Mouse (Mus musculus) myocyte (in vitro differentiated cells): Measurements from ENCODE around the gene Asap2. TPM values are rescaled to one million over a fixed set of nuclear protein-coding genes. Genes with fewer than 3 reads are reported as not detected.

Experiments used
- H3K27me3 ChIP-seq: one replicate; pipeline ENCODE4 v1.6.1; 2011; ENCODE audit not compliant: control insufficient read depth, insufficient read depth, insufficient read length
- H3K36me3 ChIP-seq: one replicate; pipeline ENCODE4 v1.6.1; 2011; ENCODE audit not compliant: control insufficient read depth, insufficient read depth
- H3K4me2 ChIP-seq: one replicate; pipeline ENCODE4 v1.6.1; 2011; ENCODE audit warnings: low read depth, control low read depth
- H3K4me3 ChIP-seq: one replicate; pipeline ENCODE4 v1.5.1; 2011; ENCODE audit warnings: mild to moderate bottlenecking, control low read depth, moderate library complexity
- H3K79me2 ChIP-seq: one replicate; pipeline ENCODE4 v1.6.1; 2011; ENCODE audit not compliant: control insufficient read depth, insufficient read depth
- H3ac ChIP-seq: one replicate; pipeline ENCODE4 v1.6.1; 2011; ENCODE audit not compliant: control insufficient read depth, insufficient read length
- CEBPB ChIP-seq: IDR thresholded peaks from 2 replicates; pipeline ENCODE4 v1.6.1; 2011; ENCODE audit warnings: mild to moderate bottlenecking, moderate library complexity; ENCODE audit not compliant: poor library complexity, insufficient read depth, severe bottlenecking
- E2F4 ChIP-seq: IDR thresholded peaks from one replicate; pipeline ENCODE4 v1.6.1; 2011; ENCODE audit warnings: mild to moderate bottlenecking, control low read depth, moderate library complexity; ENCODE audit not compliant: insufficient read depth
- MAX ChIP-seq: IDR thresholded peaks from one replicate; pipeline ENCODE4 v1.6.1; 2011; ENCODE audit warnings: low read depth, mild to moderate bottlenecking, control low read depth
- MYOD1 ChIP-seq, 3 experiments: IDR thresholded peaks; one replicate each; pipeline ENCODE4 v1.6.1; 2011; ENCODE audit warnings: control low read depth in 2 of 3, low read depth in 2 of 3, mild to moderate bottlenecking in 2 of 3, moderate library complexity in 1 of 3; ENCODE audit not compliant: insufficient read length in 2 of 3, control insufficient read depth in 1 of 3
- MYOG ChIP-seq, 3 experiments: IDR thresholded peaks; one replicate each; pipeline ENCODE4 v1.6.1; 2011; ENCODE audit warnings: control low read depth in 2 of 3, low read depth in 2 of 3, mild to moderate bottlenecking in 2 of 3; ENCODE audit not compliant: insufficient read length in 2 of 3, control insufficient read depth in 1 of 3, insufficient read depth in 1 of 3
- POLR2A ChIP-seq: IDR thresholded peaks from one replicate; pipeline ENCODE4 v1.6.1; 2011; ENCODE audit warnings: low read depth, mild to moderate bottlenecking, control low read depth, moderate library complexity; ENCODE audit not compliant: insufficient read length
- POLR2AphosphoS2 ChIP-seq: IDR thresholded peaks from one replicate; pipeline ENCODE4 v1.6.1; 2011; ENCODE audit warnings: low read depth, control low read depth; ENCODE audit not compliant: insufficient read length
- REST ChIP-seq: IDR thresholded peaks from one replicate; pipeline ENCODE4 v1.6.1; 2011; ENCODE audit warnings: mild to moderate bottlenecking, control low read depth, moderate library complexity; ENCODE audit not compliant: insufficient read depth, insufficient read length
- SRF ChIP-seq: IDR thresholded peaks from one replicate; pipeline ENCODE4 v1.6.1; 2011; ENCODE audit warnings: low read depth; ENCODE audit not compliant: control insufficient read depth, insufficient read length
- TCF12 ChIP-seq: IDR thresholded peaks from one replicate; pipeline ENCODE4 v1.6.1; 2011; ENCODE audit warnings: mild to moderate bottlenecking, control low read depth; ENCODE audit not compliant: poor library complexity, insufficient read depth, severe bottlenecking
- TCF3 ChIP-seq: IDR thresholded peaks from one replicate; pipeline ENCODE4 v1.6.1; 2011; ENCODE audit warnings: low read depth, control low read depth; ENCODE audit not compliant: insufficient read length
- USF1 ChIP-seq: IDR thresholded peaks from one replicate; pipeline ENCODE4 v1.6.1; 2011; ENCODE audit warnings: low read depth, mild to moderate bottlenecking, control low read depth, moderate library complexity
- polyA plus RNA-seq: library from polyadenylated mRNA; unstranded; fragments of >200 nt; fragmentation: generic; extraction: Trizol; gene quantifications from one replicate; pipeline ENCODE4 v1.2.1, GENCODE M21; 2012; ENCODE audit warnings: missing spikeins

Gene Asap2
- polyA plus RNA-seq, 1 experiment = 3.2 TPM

DNA sequence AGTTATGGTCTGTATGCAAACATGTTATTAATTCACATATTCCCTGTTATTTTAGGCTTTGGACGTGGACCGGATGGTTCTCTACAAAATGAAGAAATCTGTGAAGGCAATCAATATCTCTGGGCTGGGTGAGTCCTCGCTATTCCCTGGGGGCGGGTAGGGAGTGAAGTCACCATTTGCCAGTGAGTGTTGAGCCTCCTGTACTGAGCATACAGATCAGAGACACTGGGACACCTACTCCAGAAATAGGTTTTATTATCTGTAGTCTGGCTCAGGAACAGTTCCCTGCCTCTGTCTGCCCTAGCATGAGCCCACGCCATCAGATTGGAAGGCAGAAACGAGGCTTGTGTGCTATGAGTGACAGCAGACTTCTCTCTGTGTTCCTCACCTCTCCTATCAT, 177.9 kb downstream of the Asap2 start:
- H3K79me2 ChIP-seq = no peaks in the 10 kb centered on the region
- H3ac ChIP-seq = no peak overlapping the region
- H3K4me3 ChIP-seq = no peak overlapping the region
- TF ChIP-seq MYOG (IDR thresholded peaks at IDR 0.05; ENCODE audit: control insufficient read depth in 1 of 3, insufficient read depth in 1 of 3, insufficient read length in 2 of 3, low read depth in 2 of 3) = no peak
- no peaks in the 10 kb centered on the region for H3K27me3 ChIP-seq
- H3K4me2 ChIP-seq = no peak overlapping the region
- H3K36me3 ChIP-seq = no peaks in the 10 kb centered on the region

DNA sequence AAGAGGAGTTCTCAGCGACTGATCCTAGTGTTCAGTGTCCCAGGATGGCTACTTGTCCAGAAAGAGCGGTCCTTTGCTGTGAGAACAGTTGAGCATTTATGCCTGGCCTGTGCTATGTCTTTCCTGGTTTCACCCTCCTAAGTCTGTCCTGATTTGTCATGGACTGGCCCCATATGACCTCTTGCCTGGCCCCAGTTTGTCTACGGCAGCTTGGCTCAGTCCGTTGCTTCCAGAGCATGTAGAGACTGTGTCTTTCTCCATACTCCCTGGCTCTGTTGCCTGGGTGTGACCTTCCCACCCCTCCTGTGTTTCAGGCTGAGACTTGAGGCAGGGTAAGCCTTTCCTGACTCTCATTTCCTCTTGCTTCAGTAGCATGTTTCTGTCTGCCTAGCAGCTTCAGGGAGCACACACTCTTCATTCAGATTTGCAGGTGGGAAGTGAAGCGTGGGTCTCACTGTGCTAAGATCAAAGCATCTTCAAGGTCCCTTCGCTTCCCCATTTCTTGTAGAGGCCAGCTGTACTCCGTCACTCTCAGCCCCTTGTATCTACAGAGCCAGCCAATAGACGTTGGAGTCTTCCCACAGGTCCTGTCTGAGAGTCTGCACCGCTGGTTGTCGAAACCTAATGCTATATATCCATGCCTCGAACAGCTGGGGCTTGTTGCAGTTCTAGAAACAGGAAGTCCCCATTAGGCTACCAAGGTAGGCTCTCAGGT, 181.7 kb downstream of the Asap2 start:
- Histone ChIP-seq H3K79me2 (no peaks in the 10 kb centered on the region), H3K27me3 (no peaks in the 10 kb centered on the region), H3K36me3 (no peaks in the 10 kb centered on the region), H3ac (no peak overlapping the region), H3K4me3 (no peak overlapping the region), H3K4me2 (no peak overlapping the region)
- TF ChIP-seq MYOD1 (IDR thresholded peaks at IDR 0.05; ENCODE audit: control insufficient read depth in 1 of 3, insufficient read length in 2 of 3, low read depth in 2 of 3) (no peak), MYOG (IDR thresholded peaks at IDR 0.05; ENCODE audit: control insufficient read depth in 1 of 3, insufficient read depth in 1 of 3, insufficient read length in 2 of 3, low read depth in 2 of 3) (no peak), TCF3 (no peak), MAX (no peak), USF1 (no peak), POLR2AphosphoS2 (no peak), POLR2A (no peak), SRF (no peak), CEBPB (no peak), TCF12 (no peak), E2F4 (no peak), REST (no peak)

DNA sequence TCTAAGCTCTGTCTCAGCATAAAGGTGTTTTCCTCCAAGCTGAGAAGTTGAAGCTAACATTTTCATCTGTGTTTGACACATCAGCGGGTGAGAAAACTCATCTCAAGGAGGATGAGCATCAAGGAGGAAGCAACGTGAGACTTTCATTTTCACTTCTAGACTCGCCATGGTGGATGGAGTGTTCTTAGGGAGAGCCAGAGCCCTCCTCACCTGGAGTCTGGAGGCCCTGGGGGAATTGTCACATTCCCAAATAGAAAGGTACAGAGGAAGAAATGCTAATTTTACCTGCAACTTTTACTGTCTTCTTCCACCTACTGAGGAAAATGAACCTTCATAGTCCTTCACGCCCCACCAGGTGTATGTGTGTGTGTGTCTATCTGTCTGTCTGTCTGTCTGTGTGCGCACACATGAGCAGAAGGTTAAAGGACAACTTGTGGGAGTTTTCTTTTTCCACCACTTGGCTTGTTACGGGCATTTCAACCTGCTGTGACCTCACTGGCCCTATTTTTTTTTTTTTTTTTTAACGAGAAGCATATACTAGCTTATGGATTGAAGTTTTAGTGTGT, 183.7 kb downstream of the Asap2 start:
- H3K27me3 ChIP-seq = no peaks in the 10 kb centered on the region
- TF ChIP-seq CEBPB = no peak
- no peak for TF ChIP-seq SRF
- TF ChIP-seq USF1 = no peak
- no peak for TF ChIP-seq E2F4
- no peak for TF ChIP-seq REST
- no peak for TF ChIP-seq MYOG (IDR thresholded peaks at IDR 0.05; ENCODE audit: control insufficient read depth in 1 of 3, insufficient read depth in 1 of 3, insufficient read length in 2 of 3, low read depth in 2 of 3)
- TF ChIP-seq MYOD1 (IDR thresholded peaks at IDR 0.05; ENCODE audit: control insufficient read depth in 1 of 3, insufficient read length in 2 of 3, low read depth in 2 of 3) = no peak
- no peak for TF ChIP-seq POLR2AphosphoS2
- TF ChIP-seq POLR2A = no peak
- no peak for TF ChIP-seq TCF3
- no peaks in the 10 kb centered on the region for H3K79me2 ChIP-seq
- H3K4me3 ChIP-seq = no peak overlapping the region
- H3K4me2 ChIP-seq = no peak overlapping the region
- H3ac ChIP-seq = no peak overlapping the region
- no peaks in the 10 kb centered on the region for H3K36me3 ChIP-seq

DNA sequence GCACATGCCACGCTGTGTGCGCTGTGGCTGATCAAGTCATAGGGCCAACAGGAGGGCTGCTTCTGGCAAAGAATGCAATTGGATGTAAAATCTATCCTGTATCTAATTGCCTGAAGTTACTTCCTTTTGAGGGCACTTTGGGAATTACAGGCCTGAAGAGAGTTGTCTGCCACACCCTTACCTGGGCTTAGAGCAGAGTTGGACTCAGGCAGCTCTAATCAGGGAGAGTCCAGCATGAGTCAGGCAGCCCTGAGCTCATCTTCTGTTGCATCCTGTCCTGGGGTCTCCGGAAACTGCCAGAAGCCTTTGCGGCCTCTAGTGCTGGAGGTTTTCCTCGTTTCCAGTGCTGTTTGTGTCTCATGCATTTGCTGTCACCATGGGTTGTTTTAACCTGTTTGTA, 186.1 kb downstream of the Asap2 start:
- H3K4me2 ChIP-seq = no peak overlapping the region
- H3K4me3 ChIP-seq = no peak overlapping the region
- H3K79me2 ChIP-seq = no peaks in the 10 kb centered on the region
- H3K27me3 ChIP-seq = no peaks in the 10 kb centered on the region
- H3K36me3 ChIP-seq = no peaks in the 10 kb centered on the region
- no peak overlapping the region for H3ac ChIP-seq
- no peak for TF ChIP-seq MYOG (IDR thresholded peaks at IDR 0.05; ENCODE audit: control insufficient read depth in 1 of 3, insufficient read depth in 1 of 3, insufficient read length in 2 of 3, low read depth in 2 of 3)
- TF ChIP-seq USF1 = no peak
- TF ChIP-seq TCF12 = no peak

DNA sequence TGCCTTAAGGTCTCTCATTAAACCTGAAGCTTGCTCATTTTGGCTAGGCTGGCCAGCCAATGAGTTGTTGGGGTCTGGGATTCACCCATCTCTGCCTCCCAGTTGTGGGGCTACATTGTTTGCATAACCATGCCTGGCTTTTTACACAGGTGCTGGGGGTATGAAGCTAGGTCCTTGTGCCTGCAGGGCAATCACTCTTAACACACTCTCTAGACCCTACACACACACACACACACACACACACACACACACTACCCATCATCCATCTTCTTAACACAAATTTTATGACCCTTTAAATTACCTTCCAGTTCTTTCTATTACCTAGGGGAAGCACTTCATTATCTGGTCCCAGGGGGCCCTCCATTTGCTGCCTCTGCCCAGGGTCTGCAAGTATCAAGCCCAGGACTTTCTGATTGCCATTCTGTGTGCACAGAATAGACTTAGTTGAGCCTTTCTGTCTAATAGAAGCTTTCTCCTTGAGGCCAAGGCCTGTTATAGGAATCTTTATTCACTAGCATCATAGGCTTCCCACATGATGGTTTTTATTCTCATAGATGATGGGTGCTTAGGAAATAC, 187.0 kb downstream of the Asap2 start:
- H3K4me2 ChIP-seq = no peak overlapping the region
- TF ChIP-seq MYOD1 (IDR thresholded peaks at IDR 0.05; ENCODE audit: control insufficient read depth in 1 of 3, insufficient read length in 2 of 3, low read depth in 2 of 3) = no peak
- no peak for TF ChIP-seq MYOG (IDR thresholded peaks at IDR 0.05; ENCODE audit: control insufficient read depth in 1 of 3, insufficient read depth in 1 of 3, insufficient read length in 2 of 3, low read depth in 2 of 3)
- no peak for TF ChIP-seq E2F4
- no peak for TF ChIP-seq TCF3
- TF ChIP-seq REST = no peak
- no peak for TF ChIP-seq POLR2AphosphoS2
- no peak for TF ChIP-seq SRF
- TF ChIP-seq POLR2A = no peak
- no peak for TF ChIP-seq USF1
- no peak for TF ChIP-seq MAX
- no peak for TF ChIP-seq CEBPB
- TF ChIP-seq TCF12 = no peak
- H3K36me3 ChIP-seq = no peaks in the 10 kb centered on the region
- H3K79me2 ChIP-seq = no peaks in the 10 kb centered on the region
- no peak overlapping the region for H3ac ChIP-seq
- no peaks in the 10 kb centered on the region for H3K27me3 ChIP-seq
- no peak overlapping the region for H3K4me3 ChIP-seq
